Mouse (Mus musculus) stomach, embryonic 16.5 days (tissue): ENCODE results near the gene Pimreg. TPM values are rescaled to one million over a fixed set of nuclear protein-coding genes. Genes with fewer than 3 reads are reported as not detected.

Source experiments
- ATAC-seq: fragments of 200-750 bp; cut with Nextera tagmentation; 2 replicates; pipeline ENCODE4 v1.8.0; 2017; ENCODE audit warnings: moderate number of reproducible peaks, moderate TSS enrichment; ENCODE audit not compliant: insufficient read depth, low FRiP score
- H3K27ac ChIP-seq: fragments of 300-500 bp; sonication (generic); 2 replicates; pipeline ENCODE4 v1.5.1; 2014; ENCODE audit warnings: low read length
- H3K27me3 ChIP-seq: fragments of 300-500 bp; sonication (generic); 2 replicates; pipeline ENCODE4 v1.6.1; 2014; ENCODE audit warnings: low read length, control low read depth, mixed read lengths; ENCODE audit not compliant: control insufficient read depth, insufficient read depth
- H3K36me3 ChIP-seq: fragments of 300-500 bp; sonication (generic); 2 replicates; pipeline ENCODE4 v1.6.1; 2014; ENCODE audit warnings: low read length; ENCODE audit not compliant: control insufficient read depth, insufficient read depth
- H3K4me1 ChIP-seq: fragments of 300-500 bp; sonication (generic); 2 replicates; pipeline ENCODE4 v1.6.1; 2014; ENCODE audit warnings: low read length, control low read depth, mixed read lengths; ENCODE audit not compliant: control insufficient read depth, insufficient read depth
- H3K4me2 ChIP-seq: fragments of 300-500 bp; sonication (generic); 2 replicates; pipeline ENCODE4 v1.6.1; 2014; ENCODE audit warnings: low read depth, low read length, mixed read lengths
- H3K4me3 ChIP-seq: fragments of 300-500 bp; sonication (generic); replicated peaks from 2 replicates; pipeline ENCODE4 v1.5.1; 2014; ENCODE audit warnings: mild to moderate bottlenecking, low read length
- H3K9ac ChIP-seq: fragments of 300-500 bp; sonication (generic); 2 replicates; pipeline ENCODE4 v1.6.1; 2014; ENCODE audit warnings: low read length
- H3K9me3 ChIP-seq: fragments of 300-500 bp; sonication (generic); replicated peaks from 2 replicates; pipeline ENCODE4 v1.6.1; 2016; ENCODE audit warnings: low read length, control low read depth; ENCODE audit not compliant: control insufficient read depth
- WGBS: fragments of 180-500 bp; shearing (Covaris S2); extraction: QIAGEN DNeasy Blood & Tissue Kit; methylation state at CpG from one replicate; pipeline ENCODE4 v1.1.7; 2014; 5-methylcytosine and 5-hydroxymethylcytosine counted together
- polyA plus RNA-seq: library from polyadenylated mRNA; unstranded; fragments of >200 nt; fragmentation: Nextera tagmentation; extraction: Ambion mirVana; gene quantifications from 2 replicates; pipeline ENCODE4 v1.2.1, GENCODE M21; 2015

Gene Pimreg
- polyA plus RNA-seq, 1 experiment from 2014 or later, result 76.2 TPM

DNA sequence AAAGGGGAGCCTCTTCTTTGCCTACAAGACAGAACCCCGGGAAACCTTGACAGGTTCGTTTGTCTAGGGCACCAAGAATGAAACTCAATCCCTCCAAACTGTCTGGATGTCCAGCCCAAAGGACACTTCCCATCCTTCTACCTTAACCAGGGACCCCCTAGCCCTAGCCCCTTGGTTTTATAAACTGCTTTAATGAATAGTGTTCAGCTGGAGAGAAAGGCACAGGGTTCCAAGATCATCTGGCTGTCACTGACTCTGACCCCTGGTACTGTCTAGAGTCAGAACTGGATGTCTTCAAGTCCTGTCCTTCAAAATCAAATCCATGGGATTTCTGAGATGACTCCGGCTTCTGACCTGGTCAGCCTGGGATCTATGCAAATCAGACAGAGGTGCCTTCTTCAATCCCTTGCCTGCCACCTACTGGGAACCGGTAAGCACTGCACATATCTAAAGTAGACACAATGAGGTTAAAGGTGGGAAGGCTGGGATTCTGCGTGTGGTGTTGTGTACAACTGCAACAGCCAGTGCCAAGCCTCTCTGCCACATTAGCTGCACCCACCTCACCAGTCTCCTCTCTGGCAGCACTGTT is 17.5 kb upstream of the Pimreg start:
- no peaks in the 10 kb centered on the region for H3K36me3 ChIP-seq
- 18% methylated on average over 5 of the region's 5 CpGs for WGBS

GRCm38 (mm10) chr11:72025843-72026242 is 16.0 kb upstream of the Pimreg start:
- Histone ChIP-seq H3K4me1 (peaks cover 8% of the 10 kb centered on the region; the same call in 1 of the 2 replicates), H3K9me3 (no peaks in the 10 kb centered on the region), H3K36me3 (no peaks in the 10 kb centered on the region), H3K27ac (no peak overlapping the region), H3K9ac (no peak overlapping the region), H3K4me3 (no peak overlapping the region), H3K4me2 (no peak overlapping the region), H3K27me3 (peaks cover 5% of the 10 kb centered on the region; the same call in 1 of the 2 replicates)
- WGBS, result 38% methylated on average over 5 of the region's 5 CpGs
- no peak for ATAC-seq

More for the DNA sequence above, 17.5 kb upstream of the Pimreg start:
- H3K4me1 ChIP-seq, result peaks cover 8% of the 10 kb centered on the region; the same call in 1 of the 2 replicates
- H3K4me3 ChIP-seq, result no peak overlapping the region
- H3K27me3 ChIP-seq, result no peaks in the 10 kb centered on the region; the same call in 1 of the 2 replicates
- no peak overlapping the region for H3K27ac ChIP-seq
- no peak overlapping the region for H3K9ac ChIP-seq
- no peaks in the 10 kb centered on the region for H3K9me3 ChIP-seq
- ATAC-seq, result 0 out of 2 replicates have a peak, but pooled peaks have one; percentile 11
- no peak overlapping the region for H3K4me2 ChIP-seq

DNA sequence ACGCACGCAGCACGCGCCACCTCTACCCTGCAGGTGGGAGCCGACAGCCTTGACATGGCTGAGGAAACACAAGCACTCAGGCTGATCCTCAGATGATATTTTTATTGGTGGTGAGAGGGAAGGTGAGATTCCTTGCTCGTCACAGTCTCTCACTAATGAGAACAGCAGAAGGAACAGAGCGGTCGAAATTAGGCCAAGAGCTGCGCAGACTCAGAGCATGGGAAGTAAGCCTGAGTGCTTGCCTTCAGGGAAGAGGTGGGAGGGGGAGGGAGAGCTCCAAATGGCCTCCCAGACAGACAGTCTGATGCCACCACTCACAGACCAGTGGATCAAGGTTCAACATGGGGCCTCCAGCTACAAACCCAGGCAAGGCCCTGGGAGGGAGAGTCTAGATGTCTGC is 15.3 kb upstream of the Pimreg start:
- H3K4me3 ChIP-seq, result no peak overlapping the region
- H3K9me3 ChIP-seq, result no peaks in the 10 kb centered on the region
- H3K36me3 ChIP-seq, result no peaks in the 10 kb centered on the region
- no peak for ATAC-seq
- H3K27ac ChIP-seq, result no peak overlapping the region
- H3K4me1 ChIP-seq, result peaks cover 8% of the 10 kb centered on the region; the same call in 1 of the 2 replicates
- no peak overlapping the region for H3K4me2 ChIP-seq
- peaks cover 5% of the 10 kb centered on the region; the same call in 1 of the 2 replicates for H3K27me3 ChIP-seq
- 93% methylated on average over 9 of the region's 9 CpGs for WGBS
- H3K9ac ChIP-seq, result no peak overlapping the region

GRCm38 (mm10) chr11:72027836-72028235 is 14.0 kb upstream of the Pimreg start:
- 63% methylated on average over 9 of the region's 9 CpGs for WGBS

GRCm38 (mm10) chr11:72029143-72029542 is 12.7 kb upstream of the Pimreg start:
- WGBS, result 17% methylated on average over 23 of the region's 23 CpGs
- Histone ChIP-seq H3K9me3 (no peaks in the 10 kb centered on the region), H3K36me3 (no peaks in the 10 kb centered on the region), H3K4me3 (no peak overlapping the region), H3K4me1 (no peaks in the 10 kb centered on the region), H3K4me2 (no peak overlapping the region; the same call in 1 of the 2 replicates), H3K9ac (no peak overlapping the region), H3K27ac (no peak overlapping the region), H3K27me3 (peaks cover 5% of the 10 kb centered on the region; the same call in 1 of the 2 replicates)
- ATAC-seq, result peak; percentile 14; the same call in 1 of the 2 replicates

More at GRCm38 (mm10) chr11:72027836-72028235, 14.0 kb upstream of the Pimreg start:
- no peak for ATAC-seq
- H3K9me3 ChIP-seq, result no peaks in the 10 kb centered on the region
- no peak overlapping the region for H3K4me2 ChIP-seq
- no peak overlapping the region for H3K9ac ChIP-seq
- H3K4me1 ChIP-seq, result peaks cover 5% of the 10 kb centered on the region; the same call in 1 of the 2 replicates
- H3K36me3 ChIP-seq, result no peaks in the 10 kb centered on the region
- peaks cover 5% of the 10 kb centered on the region; the same call in 1 of the 2 replicates for H3K27me3 ChIP-seq
- H3K4me3 ChIP-seq, result no peak overlapping the region
- H3K27ac ChIP-seq, result no peak overlapping the region

DNA sequence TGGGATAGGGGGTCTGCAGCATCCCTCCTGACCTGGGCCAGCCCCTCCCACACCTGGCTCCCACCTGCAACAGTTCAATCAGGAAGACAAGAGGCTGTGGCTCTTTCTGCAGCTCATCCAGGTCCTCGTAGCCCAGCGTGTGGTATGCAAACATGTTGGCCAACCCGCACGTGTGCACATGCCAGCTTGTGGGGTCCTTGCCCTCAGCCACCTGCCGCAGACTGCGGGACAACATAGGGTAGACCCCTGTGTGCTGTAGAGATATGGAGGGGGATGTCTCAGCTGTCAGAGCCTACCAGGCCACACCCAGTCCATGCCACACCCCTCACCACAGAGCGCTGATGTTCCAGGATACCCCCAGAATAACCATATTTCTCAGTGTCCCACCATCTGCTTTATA is 10.5 kb upstream of the Pimreg start:
- H3K27ac ChIP-seq, result no peak overlapping the region
- H3K9ac ChIP-seq, result no peak overlapping the region
- no peaks in the 10 kb centered on the region for H3K36me3 ChIP-seq
- H3K4me3 ChIP-seq, result no peak overlapping the region
- peaks cover 5% of the 10 kb centered on the region; the same call in 1 of the 2 replicates for H3K27me3 ChIP-seq
- H3K4me2 ChIP-seq, result no peak overlapping the region
- ATAC-seq, result no peak
- WGBS, result 81% methylated on average over 7 of the region's 7 CpGs
- H3K4me1 ChIP-seq, result no peaks in the 10 kb centered on the region
- H3K9me3 ChIP-seq, result no peaks in the 10 kb centered on the region

DNA sequence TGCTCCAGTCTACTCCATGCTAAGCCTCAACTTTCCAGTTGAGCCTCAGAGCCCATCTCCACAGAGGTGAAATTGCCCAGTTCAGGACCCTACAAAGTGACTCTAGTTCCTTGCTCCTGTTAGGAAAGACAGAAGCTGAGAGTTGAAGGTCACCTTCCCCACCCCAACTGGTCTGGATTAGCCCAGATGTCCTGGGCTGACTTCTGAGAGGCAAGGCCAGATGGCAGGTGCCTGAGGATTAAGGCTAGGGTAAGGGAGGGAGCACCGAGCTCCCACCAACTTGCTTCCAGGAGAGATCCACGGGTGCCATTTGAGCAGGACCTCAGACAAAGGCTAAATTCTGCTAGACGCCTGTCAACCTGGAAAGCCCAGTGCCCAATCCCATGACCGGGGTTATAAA is 9.7 kb upstream of the Pimreg start:
- 73% methylated on average over 4 of the region's 4 CpGs for WGBS
- Histone ChIP-seq H3K4me1 (no peaks in the 10 kb centered on the region), H3K9me3 (no peaks in the 10 kb centered on the region)

GRCm38 (mm10) chr11:72032589-72032988 is 9.2 kb upstream of the Pimreg start:
- Histone ChIP-seq H3K4me1 (no peaks in the 10 kb centered on the region), H3K9ac (no peak overlapping the region), H3K36me3 (no peaks in the 10 kb centered on the region), H3K9me3 (no peaks in the 10 kb centered on the region), H3K27me3 (peaks cover 5% of the 10 kb centered on the region; the same call in 1 of the 2 replicates), H3K27ac (no peak overlapping the region), H3K4me2 (no peak overlapping the region), H3K4me3 (no peak overlapping the region)
- ATAC-seq, result no peak
- 80% methylated on average over 3 of the region's 3 CpGs for WGBS

More for the DNA sequence above, 9.7 kb upstream of the Pimreg start:
- no peak overlapping the region for H3K27ac ChIP-seq
- no peak for ATAC-seq
- peaks cover 5% of the 10 kb centered on the region; the same call in 1 of the 2 replicates for H3K27me3 ChIP-seq
- no peak overlapping the region for H3K4me3 ChIP-seq
- H3K36me3 ChIP-seq, result no peaks in the 10 kb centered on the region
- no peak overlapping the region for H3K4me2 ChIP-seq
- H3K9ac ChIP-seq, result no peak overlapping the region

- 63% methylated on average over 4 of the region's 4 CpGs for WGBS
These were observed 4.4 kb upstream of the Pimreg start, which contains the start of gene Aipl1 for GRCm38 (mm10) chr11:72037409-72037808. Aipl1 (minus strand) TSS chr11:72037509.

More at GRCm38 (mm10) chr11:72037409-72037808, 4.4 kb upstream of the Pimreg start, which contains the start of gene Aipl1:
- H3K4me3 ChIP-seq, result no peak within 1 kb of the TSS
- ATAC-seq, result no peak
- no peak within 1 kb of the TSS for H3K27ac ChIP-seq
- H3K36me3 ChIP-seq, result no peaks in the 10 kb centered on the region
- no peaks in the 10 kb centered on the region for H3K9me3 ChIP-seq
- no peaks in the 10 kb centered on the region for H3K4me1 ChIP-seq
- H3K4me2 ChIP-seq, result no peak within 1 kb of the TSS
- no peaks in the 10 kb centered on the region for H3K27me3 ChIP-seq
- H3K9ac ChIP-seq, result no peak within 1 kb of the TSS
